Mouse (Mus musculus): ENCODE data around the gene AI597479.

The AI597479 gene

GRCm38 (mm10) chr1:43157907-43158306, 59.4 kb downstream of the AI597479 start:
- in situ Hi-C loops (cut with MboI, MseI) = no loop called here

- in situ Hi-C loops (cut with MboI, MseI) = no loop called here
Observed at GRCm38 (mm10) chr1:43159429-43159828, 60.9 kb downstream of the AI597479 start.

- in situ Hi-C loops (cut with MboI, MseI) = no loop called here
Observed at GRCm38 (mm10) chr1:43162394-43162793, 63.9 kb downstream of the AI597479 start.

- in situ Hi-C loops (cut with MboI, MseI) = no loop called here
Observed at GRCm38 (mm10) chr1:43163084-43163466, 64.6 kb downstream of the AI597479 start.

GRCm38 (mm10) chr1:43163467-43164418, 65.2 kb downstream of the AI597479 start:
- in situ Hi-C loops (cut with MboI, MseI) = no loop called here

- in situ Hi-C loops (cut with MboI, MseI) = no loop called here
Observed at GRCm38 (mm10) chr1:43164582-43164981, 66.1 kb downstream of the AI597479 start.
